Mouse (Mus musculus): ENCODE data around the gene Arf3.

The Arf3 gene

GRCm38 (mm10) chr15:98790761-98791160 lies 27.7 kb upstream of the Arf3 start:
- DNase-seq (ENCODE audit: low spot score): no peak

DNA sequence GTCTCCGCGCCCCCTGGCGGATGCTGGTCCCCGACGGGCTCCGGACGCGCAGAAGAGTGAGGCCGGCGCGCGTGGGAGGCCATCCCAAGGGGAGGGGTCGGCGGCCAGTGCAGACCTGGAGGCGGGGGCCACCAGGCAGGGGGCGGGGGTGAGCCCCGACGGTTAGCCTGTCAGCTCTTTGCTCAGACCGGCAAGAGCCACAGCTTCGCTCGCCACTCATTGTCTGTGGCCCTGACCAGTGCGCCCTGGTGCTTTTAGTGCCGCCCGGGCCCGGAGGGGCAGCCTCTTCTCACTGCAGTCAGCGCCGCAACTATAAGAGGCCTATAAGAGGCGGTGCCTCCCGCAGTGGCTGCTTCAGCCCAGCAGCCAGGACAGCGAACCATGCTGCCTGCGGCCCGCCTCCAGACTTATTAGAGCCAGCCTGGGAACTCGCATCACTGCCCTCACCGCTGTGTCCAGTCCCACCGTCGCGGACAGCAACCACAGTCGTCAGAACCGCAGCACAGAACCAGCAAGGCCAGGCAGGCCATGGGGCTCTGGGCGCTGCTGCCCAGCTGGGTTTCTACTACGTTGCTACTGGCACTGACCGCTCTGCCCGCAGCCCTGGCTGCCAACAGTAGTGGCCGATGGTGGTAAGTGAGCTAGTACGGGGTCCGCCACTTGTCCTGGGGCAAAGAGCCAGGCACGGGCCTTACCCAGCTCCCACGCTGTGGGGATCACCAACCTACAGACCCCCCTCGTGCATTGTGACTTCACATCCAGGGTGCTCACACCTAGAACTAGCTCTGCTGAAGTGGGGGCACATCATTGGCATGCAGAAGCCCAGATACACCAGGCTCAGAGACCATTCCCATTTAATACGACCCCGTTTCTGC lies 26.9 kb upstream of the Arf3 start, which contains the start of gene Wnt1:
TSS of gene Wnt1 (plus strand) at position 197 of the 875 bp plus-strand sequence.
- no peak for DNase-seq (ENCODE audit: low spot score)

DNA sequence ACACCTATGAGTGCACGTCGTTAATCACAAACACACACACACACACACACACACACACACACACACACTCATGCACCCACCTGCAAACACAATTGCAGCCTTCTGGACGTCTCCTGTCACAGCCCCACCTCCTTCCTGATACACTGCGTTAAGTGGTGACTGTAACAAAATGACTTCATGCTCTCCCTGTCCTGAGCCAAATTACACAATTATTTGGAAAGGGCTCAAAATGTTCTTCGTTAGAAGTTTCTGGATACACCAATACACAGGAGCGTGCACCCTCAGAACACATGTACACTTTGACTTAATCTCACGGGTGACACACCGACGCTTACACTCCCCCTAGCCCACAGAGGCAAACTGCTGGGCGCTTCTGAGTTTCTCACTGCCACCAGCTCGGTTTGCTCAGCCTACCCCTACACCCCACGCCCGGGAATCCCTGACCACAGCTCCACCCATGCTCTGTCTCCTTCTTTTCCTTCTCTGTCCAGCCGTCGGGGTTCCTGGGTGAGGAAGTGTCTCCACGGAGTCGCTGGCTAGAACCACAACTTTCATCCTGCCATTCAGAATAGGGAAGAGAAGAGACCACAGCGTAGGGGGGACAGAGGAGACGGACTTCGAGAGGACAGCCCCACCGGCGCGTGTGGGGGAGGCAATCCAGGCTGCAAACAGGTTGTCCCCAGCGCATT lies 26.1 kb upstream of the Arf3 start:
- DNase-seq (ENCODE audit: low spot score): no peak

GRCm38 (mm10) chr15:98787930-98788329 lies 24.9 kb upstream of the Arf3 start:
- DNase-seq (ENCODE audit: low spot score): no peak

DNA sequence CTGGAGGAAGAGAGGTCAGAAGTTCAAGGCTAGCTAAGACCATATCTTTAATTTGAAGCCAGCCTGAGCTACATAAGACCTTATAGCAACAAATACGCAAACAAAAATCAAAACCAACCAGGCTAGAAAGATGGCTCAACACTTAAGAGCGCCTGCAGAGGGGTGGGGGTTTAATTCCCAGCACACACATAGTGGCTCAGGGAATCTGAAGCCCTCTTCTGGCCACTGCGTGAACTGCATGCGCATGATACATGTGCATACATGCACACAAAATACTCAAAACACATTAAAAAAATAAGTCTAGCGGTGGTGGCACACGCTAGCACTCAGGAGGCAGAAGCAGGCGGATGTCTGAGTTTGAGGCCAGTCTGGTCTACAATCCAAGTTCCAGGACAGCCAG lies 22.7 kb upstream of the Arf3 start:
- DNase-seq (ENCODE audit: low spot score): no peak

DNA sequence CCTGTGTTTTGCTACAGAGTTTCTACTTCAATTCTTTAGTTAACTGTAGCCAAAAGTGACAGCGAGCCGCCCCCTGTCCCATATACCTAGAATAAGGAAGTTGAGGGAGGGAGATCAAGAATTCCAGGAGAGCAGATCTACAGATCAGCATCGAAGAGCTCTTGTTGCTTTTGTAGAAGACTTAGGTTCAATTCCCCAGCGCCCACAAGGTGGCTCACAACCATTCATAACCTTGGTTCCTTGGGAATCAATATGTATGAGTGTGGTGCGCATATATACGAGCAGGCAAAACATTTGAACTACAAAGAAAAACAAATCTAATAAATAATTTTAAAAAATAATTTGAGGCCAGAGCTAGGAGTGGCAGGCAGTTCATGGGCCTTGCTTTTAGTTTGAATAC lies 18.2 kb upstream of the Arf3 start:
- no peak for DNase-seq (ENCODE audit: low spot score)

- no peak for DNase-seq (ENCODE audit: low spot score)
Observed at GRCm38 (mm10) chr15:98780573-98780972, 17.6 kb upstream of the Arf3 start.

- no peak for DNase-seq (ENCODE audit: low spot score)
Observed at GRCm38 (mm10) chr15:98780075-98780474, 17.1 kb upstream of the Arf3 start.

- no peak for DNase-seq (ENCODE audit: low spot score)
Observed at GRCm38 (mm10) chr15:98778806-98779205, 15.8 kb upstream of the Arf3 start.

GRCm38 (mm10) chr15:98778191-98778770 lies 15.3 kb upstream of the Arf3 start:
- no peak for DNase-seq (ENCODE audit: low spot score)

GRCm38 (mm10) chr15:98777762-98778161 lies 14.7 kb upstream of the Arf3 start, which contains the start of gene Wnt10b:
Gene Wnt10b (minus strand): TSS chr15:98778150.
- no peak for DNase-seq (ENCODE audit: low spot score)

GRCm38 (mm10) chr15:98777005-98777616 lies 14.1 kb upstream of the Arf3 start:
- DNase-seq (ENCODE audit: low spot score): no peak

GRCm38 (mm10) chr15:98776280-98777004 lies 13.4 kb upstream of the Arf3 start:
- DNase-seq (ENCODE audit: low spot score): no peak

- DNase-seq (ENCODE audit: low spot score): no peak
Observed at GRCm38 (mm10) chr15:98775533-98775932, 12.5 kb upstream of the Arf3 start.

DNA sequence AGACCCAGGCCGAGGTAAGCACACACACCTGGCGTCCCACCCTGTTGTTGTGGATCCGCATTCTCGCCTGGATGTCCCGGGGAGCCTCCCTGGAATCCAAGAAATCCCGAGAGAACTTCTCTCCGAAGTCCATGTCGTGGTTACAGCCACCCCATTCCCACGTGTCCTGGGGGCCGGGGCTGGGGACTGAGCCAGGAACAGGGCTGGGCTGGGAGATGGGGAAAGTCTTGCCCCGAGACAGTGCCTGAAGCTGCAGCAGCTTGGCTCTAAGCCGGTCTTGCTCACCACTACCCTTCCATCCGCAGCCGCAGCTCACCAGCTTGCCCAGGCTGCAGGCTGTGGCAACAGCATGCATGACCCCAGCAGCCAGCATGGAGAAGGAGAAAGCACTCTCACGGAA lies 11.1 kb upstream of the Arf3 start:
- DNase-seq (ENCODE audit: low spot score): no peak

GRCm38 (mm10) chr15:98772511-98773211 lies 9.6 kb upstream of the Arf3 start:
- DNase-seq (ENCODE audit: low spot score): no peak

DNA sequence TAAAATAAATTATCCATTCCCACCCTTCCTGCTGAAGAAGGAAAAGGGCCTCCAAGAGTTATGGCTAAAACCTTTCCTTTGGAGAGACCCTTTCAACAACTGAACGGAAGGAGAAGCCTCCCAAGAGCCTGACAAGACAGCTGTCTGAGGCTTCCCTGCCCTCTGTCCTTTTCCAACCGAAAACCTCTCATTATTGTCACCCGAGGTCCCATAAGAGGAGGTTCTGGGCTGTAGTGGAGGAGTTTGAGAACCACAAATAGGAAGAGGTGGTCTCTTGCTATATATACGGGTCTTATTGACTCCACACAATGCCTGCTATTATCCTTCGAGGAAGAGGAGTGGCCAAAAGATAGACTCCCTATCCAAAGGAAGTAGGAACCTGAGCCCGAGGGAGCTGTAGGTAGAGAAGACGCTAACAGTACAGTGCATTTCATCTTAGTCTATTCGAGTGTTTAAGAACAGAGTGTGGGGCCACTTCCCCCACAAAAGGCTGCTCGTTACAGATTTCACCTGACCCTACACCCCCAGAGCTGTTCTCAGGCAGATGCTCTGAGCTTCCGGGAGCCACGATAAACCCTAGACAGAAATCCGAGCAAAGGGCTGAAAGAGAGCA lies 8.9 kb upstream of the Arf3 start:
- no peak for DNase-seq (ENCODE audit: low spot score)

DNA sequence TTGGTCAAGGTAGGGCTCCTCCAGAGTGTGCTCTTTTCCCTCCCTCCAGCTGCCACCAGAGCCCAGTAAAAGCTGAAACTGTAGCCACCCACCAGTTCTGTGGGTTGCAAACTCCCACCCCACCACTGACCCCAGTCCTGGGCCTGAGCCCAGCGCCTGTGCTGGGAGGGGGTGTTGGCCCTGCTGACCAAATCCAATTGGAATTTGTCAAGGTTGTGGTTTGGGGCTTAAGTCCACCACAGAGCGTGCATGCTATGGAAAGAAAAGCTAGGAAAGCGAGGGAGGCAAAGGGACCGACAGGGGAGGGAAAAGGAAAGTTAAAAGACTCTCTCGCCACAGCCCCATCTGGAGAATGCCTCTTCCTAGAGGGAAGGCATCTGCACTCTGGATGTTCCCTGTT lies 5.2 kb upstream of the Arf3 start:
- no peak for DNase-seq (ENCODE audit: low spot score)

DNA sequence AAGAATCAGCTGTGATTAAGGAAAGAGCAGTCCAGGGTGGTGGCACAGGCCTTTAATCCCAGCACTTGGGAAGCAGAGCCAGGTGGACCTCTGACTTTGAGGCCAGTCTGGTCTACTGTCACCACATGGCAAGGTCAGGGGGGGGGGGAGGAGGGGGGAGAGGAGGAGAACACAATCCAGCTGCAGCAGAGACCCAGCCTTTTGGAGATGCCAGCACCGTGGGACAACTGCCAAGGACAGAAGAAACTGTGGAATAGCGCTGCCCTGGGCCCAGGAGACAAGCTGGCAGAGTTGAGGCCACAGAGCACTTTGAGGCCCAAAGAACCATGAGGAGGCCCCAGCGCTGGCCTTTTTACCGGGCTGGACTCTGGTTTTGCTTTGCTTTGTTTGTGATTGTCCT lies 2.9 kb upstream of the Arf3 start:
- DNase-seq (ENCODE audit: low spot score): no peak

GRCm38 (mm10) chr15:98762201-98762621 lies 803 bp downstream of the Arf3 start:
- DNase-seq (ENCODE audit: low spot score): peak; percentile 35

- no peak for DNase-seq (ENCODE audit: low spot score)
Observed at GRCm38 (mm10) chr15:98754125-98754524, 8.9 kb downstream of the Arf3 start.
